Mouse (Mus musculus) naive thymus-derived CD4-positive, alpha-beta T cell, adult 2 months (primary cell): ENCODE data around the gene Cdh5.
"Not testable (repeated sequence)": the region's sequence is repeated elsewhere in the genome, so short reads cannot be mapped to it uniquely, and the experiment has no call there.

Experiments used
- DNase-seq: peaks from one replicate; pipeline ENCODE4 v3.0.0-alpha.2; 2011; ENCODE audit warnings: low read depth

The Cdh5 gene

GRCm38 (mm10) chr8:104090993-104091900 is 10.2 kb upstream of the Cdh5 start:
- DNase-seq, result peak; percentile 35

GRCm38 (mm10) chr8:104093336-104093735 is 8.1 kb upstream of the Cdh5 start:
- no peak for DNase-seq

GRCm38 (mm10) chr8:104095595-104095994 is 5.8 kb upstream of the Cdh5 start:
- no peak for DNase-seq

- DNase-seq, result no peak
These were observed 4.8 kb upstream of the Cdh5 start for GRCm38 (mm10) chr8:104096644-104097043.

GRCm38 (mm10) chr8:104098671-104099346 is 2.6 kb upstream of the Cdh5 start:
- DNase-seq, result no peak

- peak; percentile 41 for DNase-seq
These were observed 1.9 kb upstream of the Cdh5 start for GRCm38 (mm10) chr8:104099347-104100099.

- not testable (repeated sequence) for DNase-seq
These were observed 701 bp upstream of the Cdh5 start for GRCm38 (mm10) chr8:104100724-104101123.

- no peak for DNase-seq
These were observed 2.0 kb downstream of the Cdh5 start for GRCm38 (mm10) chr8:104103462-104103861.

GRCm38 (mm10) chr8:104105768-104106167 is 4.3 kb downstream of the Cdh5 start:
- DNase-seq, result no peak

GRCm38 (mm10) chr8:104106276-104106946 is 5.0 kb downstream of the Cdh5 start:
- no peak for DNase-seq

GRCm38 (mm10) chr8:104107111-104107510 is 5.7 kb downstream of the Cdh5 start:
- no peak for DNase-seq

GRCm38 (mm10) chr8:104108048-104108447 is 6.6 kb downstream of the Cdh5 start:
- DNase-seq, result no peak

- no peak for DNase-seq
These were observed 9.2 kb downstream of the Cdh5 start for GRCm38 (mm10) chr8:104110498-104111134.

- DNase-seq, result no peak
These were observed 20.4 kb downstream of the Cdh5 start for GRCm38 (mm10) chr8:104121640-104122416.

GRCm38 (mm10) chr8:104123080-104123657 is 21.7 kb downstream of the Cdh5 start:
- DNase-seq, result no peak

GRCm38 (mm10) chr8:104124534-104124933 is 23.1 kb downstream of the Cdh5 start:
- no peak for DNase-seq

GRCm38 (mm10) chr8:104127160-104127883 is 25.9 kb downstream of the Cdh5 start:
- DNase-seq, result no peak

GRCm38 (mm10) chr8:104130916-104131315 is 29.5 kb downstream of the Cdh5 start:
- no peak for DNase-seq

- no peak for DNase-seq
These were observed 30.1 kb downstream of the Cdh5 start for GRCm38 (mm10) chr8:104131414-104131975.
